Mouse (Mus musculus) embryo, embryonic 9.5 days (tissue): ENCODE data around the gene Ankrd13a.

Experiments
- DNase-seq: peaks from one replicate; pipeline ENCODE4 v3.0.0-alpha.2; 2017; ENCODE audit errors: extremely low spot score

Gene Ankrd13a

GRCm38 (mm10) chr5:114774403-114775051 is at the start of gene Ankrd13a:
Ankrd13a (plus strand) TSS chr5:114774677.
- DNase-seq: peak; percentile 88

GRCm38 (mm10) chr5:114728160-114728559 is 46.3 kb upstream of the Ankrd13a start:
- no peak for DNase-seq

GRCm38 (mm10) chr5:114730129-114730528 is 44.3 kb upstream of the Ankrd13a start:
- no peak for DNase-seq

GRCm38 (mm10) chr5:114731498-114731897 is 43.0 kb upstream of the Ankrd13a start:
- DNase-seq: no peak

GRCm38 (mm10) chr5:114731969-114732368 is 42.5 kb upstream of the Ankrd13a start:
- no peak for DNase-seq

- DNase-seq: no peak
Measured at GRCm38 (mm10) chr5:114733606-114734005, 40.9 kb upstream of the Ankrd13a start.

- DNase-seq: no peak
Measured at GRCm38 (mm10) chr5:114737090-114737887, 37.2 kb upstream of the Ankrd13a start.

- no peak for DNase-seq
Measured at GRCm38 (mm10) chr5:114738707-114739241, 35.7 kb upstream of the Ankrd13a start.

GRCm38 (mm10) chr5:114740595-114740994 is 33.9 kb upstream of the Ankrd13a start:
- no peak for DNase-seq

GRCm38 (mm10) chr5:114742572-114742971 is 31.9 kb upstream of the Ankrd13a start:
- no peak for DNase-seq

GRCm38 (mm10) chr5:114742998-114743696 is 31.3 kb upstream of the Ankrd13a start:
- DNase-seq: no peak

GRCm38 (mm10) chr5:114743697-114744090 is 30.8 kb upstream of the Ankrd13a start:
- no peak for DNase-seq

- no peak for DNase-seq
Measured at GRCm38 (mm10) chr5:114745581-114745980, 28.9 kb upstream of the Ankrd13a start.

GRCm38 (mm10) chr5:114746886-114747285 is 27.6 kb upstream of the Ankrd13a start:
- DNase-seq: no peak

GRCm38 (mm10) chr5:114747521-114747920 is 27.0 kb upstream of the Ankrd13a start:
- DNase-seq: no peak

- DNase-seq: no peak
Measured at GRCm38 (mm10) chr5:114750325-114750724, 24.2 kb upstream of the Ankrd13a start.

- DNase-seq: no peak
Measured at GRCm38 (mm10) chr5:114752397-114752796, 22.1 kb upstream of the Ankrd13a start.

- DNase-seq: no peak
Measured at GRCm38 (mm10) chr5:114753384-114753783, 21.1 kb upstream of the Ankrd13a start.

GRCm38 (mm10) chr5:114759536-114760090 is 14.9 kb upstream of the Ankrd13a start:
- DNase-seq: no peak

- DNase-seq: no peak
Measured at GRCm38 (mm10) chr5:114761980-114762379, 12.5 kb upstream of the Ankrd13a start.

GRCm38 (mm10) chr5:114764812-114765735 is 9.4 kb upstream of the Ankrd13a start:
- no peak for DNase-seq
